Mouse (Mus musculus): ENCODE data around the gene Cldn15. TPM values are rescaled to one million over a fixed set of nuclear protein-coding genes. Genes with fewer than 3 reads are reported as not detected.

The Cldn15 gene
- polyA plus RNA-seq (2016; fragmentation: Nextera tagmentation; extraction: Ambion mirVana) = 0.19 TPM in 1 of 2 replicates, not detected in the other

DNA sequence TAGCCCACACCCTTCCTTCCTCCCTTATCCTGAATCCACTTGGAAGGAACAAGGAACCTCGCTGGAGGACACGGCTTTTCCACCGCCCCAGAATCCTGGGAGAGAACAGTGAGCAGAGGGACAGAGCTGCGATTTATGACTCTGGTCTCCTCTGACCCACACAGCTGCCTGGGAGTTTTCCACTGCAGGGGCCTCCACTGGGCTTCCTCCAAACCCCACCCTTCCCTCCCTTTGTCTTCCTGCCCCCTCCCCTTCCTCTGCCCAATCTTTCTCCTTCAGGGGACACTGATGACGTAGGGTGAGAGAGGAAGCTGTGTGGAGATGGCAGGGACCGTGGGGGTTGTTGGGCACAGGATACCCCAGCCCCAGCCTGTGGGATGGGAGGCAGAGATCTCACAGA, at the start of gene Cldn15:
TSS of gene Cldn15 (plus strand) at position 286 of the 400 bp plus-strand sequence.
- 88% methylated on average over 6 of the region's 6 CpGs for WGBS
- Histone ChIP-seq H3K4me3 (no peak within 1 kb of the TSS), H3K9me3 (no peaks in the 10 kb centered on the region), H3K4me2 (replicated peaks) (no peak within 1 kb of the TSS), H3K27me3 (no peaks in the 10 kb centered on the region), H3K27ac (replicated peaks) (no peak within 1 kb of the TSS), H3K36me3 (peaks cover 58% of the 10 kb centered on the region), H3K4me1 (peaks cover 12% of the 10 kb centered on the region), H3K9ac (replicated peaks) (no peak within 1 kb of the TSS)
- no peak for ATAC-seq (ENCODE audit: low FRiP score, low read depth)

DNA sequence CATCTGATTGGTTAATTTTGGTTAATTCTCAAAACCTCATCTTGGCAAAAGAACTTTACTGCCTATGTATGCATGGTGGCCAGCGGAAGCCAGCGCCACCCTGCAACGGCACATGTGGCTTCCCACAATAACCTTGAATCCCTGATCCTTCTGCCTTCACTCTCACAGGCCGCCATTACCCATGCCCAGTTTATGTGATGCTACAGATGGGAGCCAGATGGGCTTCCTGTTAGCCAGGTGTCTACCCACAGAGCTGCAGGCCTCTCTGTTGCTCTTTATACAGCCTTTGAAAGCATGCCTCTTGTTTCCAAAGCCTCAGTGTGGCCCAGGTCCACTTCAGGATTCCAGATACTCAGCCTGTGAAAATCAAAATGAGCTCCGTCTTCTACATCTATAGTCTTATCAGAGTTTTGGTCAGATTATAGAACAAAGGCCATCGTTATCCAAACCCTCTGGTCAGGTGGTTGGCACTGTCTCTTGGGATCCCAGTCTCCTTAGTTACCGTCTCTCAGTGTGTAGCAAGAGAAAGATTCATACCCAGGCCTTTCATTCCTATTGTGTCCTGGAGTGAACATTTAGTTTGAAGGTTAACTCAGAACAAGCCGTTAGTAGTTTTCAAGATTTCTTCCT, 48.7 kb upstream of the Cldn15 start:
- Histone ChIP-seq H3K36me3 (peaks cover 13% of the 10 kb centered on the region), H3K4me1 (peaks cover 8% of the 10 kb centered on the region), H3K27ac (replicated peaks) (no peak overlapping the region), H3K27me3 (no peaks in the 10 kb centered on the region), H3K4me2 (replicated peaks) (no peak overlapping the region), H3K9me3 (no peaks in the 10 kb centered on the region), H3K9ac (replicated peaks) (no peak overlapping the region), H3K4me3 (no peak overlapping the region)
- no peak for ATAC-seq (ENCODE audit: low FRiP score, low read depth)
- WGBS = 93% methylated on average over 8 of the region's 8 CpGs

DNA sequence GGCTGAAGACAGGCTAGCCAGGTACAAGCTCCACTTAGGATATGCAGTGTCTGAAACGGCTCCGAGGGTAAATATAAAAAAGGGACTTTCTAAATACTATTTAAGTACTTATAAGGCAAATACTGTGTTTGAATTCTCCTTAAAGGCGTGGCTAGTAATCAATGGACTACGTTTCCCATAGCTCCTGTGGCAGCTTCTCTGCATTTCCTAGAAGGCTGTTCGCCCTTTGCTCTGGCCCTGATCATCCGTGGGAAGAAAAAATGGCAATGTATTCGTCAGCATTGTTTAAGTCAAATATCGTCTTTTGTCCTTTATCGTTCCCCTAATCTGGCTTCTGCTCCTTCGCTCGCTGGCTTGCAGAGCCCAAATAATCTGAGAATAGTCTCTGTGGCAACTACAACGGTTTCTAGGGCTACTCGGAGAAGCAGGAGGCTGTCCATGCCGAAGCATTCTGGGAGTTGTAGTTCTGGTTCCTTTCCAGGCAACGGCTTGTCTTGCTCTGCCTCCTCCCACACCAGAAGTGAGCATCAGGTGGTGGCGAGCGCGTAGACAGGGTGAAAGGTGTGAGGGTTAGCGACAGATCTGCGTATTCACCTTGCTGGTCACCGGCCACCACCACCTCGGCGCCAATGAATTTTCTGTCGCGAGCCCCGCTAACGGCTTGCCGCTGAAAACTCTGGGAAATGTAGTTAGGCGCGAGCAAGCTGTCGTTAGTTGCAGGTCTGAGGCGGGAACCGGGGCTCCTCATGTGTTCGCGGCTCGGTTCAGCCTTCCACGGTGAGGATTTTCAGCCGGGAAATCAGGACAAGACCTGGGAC, 47.6 kb upstream of the Cldn15 start:
- no peaks in the 10 kb centered on the region for H3K27me3 ChIP-seq
- peak overlapping the region; percentile 73 for H3K9ac ChIP-seq (replicated peaks)
- peak; percentile 87 for ATAC-seq (ENCODE audit: low FRiP score, low read depth)
- H3K9me3 ChIP-seq = no peaks in the 10 kb centered on the region
- 3% methylated on average over 38 of the region's 38 CpGs for WGBS
- H3K4me2 ChIP-seq (replicated peaks) = peak overlapping the region; percentile 83
- no peak overlapping the region for H3K27ac ChIP-seq (replicated peaks)
- H3K36me3 ChIP-seq = 0 out of 2 replicates have a peak, but pooled peaks cover 2% of the 10 kb centered on the region
- peak overlapping the region; percentile 61 for H3K4me3 ChIP-seq
- H3K4me1 ChIP-seq = peaks cover 8% of the 10 kb centered on the region

DNA sequence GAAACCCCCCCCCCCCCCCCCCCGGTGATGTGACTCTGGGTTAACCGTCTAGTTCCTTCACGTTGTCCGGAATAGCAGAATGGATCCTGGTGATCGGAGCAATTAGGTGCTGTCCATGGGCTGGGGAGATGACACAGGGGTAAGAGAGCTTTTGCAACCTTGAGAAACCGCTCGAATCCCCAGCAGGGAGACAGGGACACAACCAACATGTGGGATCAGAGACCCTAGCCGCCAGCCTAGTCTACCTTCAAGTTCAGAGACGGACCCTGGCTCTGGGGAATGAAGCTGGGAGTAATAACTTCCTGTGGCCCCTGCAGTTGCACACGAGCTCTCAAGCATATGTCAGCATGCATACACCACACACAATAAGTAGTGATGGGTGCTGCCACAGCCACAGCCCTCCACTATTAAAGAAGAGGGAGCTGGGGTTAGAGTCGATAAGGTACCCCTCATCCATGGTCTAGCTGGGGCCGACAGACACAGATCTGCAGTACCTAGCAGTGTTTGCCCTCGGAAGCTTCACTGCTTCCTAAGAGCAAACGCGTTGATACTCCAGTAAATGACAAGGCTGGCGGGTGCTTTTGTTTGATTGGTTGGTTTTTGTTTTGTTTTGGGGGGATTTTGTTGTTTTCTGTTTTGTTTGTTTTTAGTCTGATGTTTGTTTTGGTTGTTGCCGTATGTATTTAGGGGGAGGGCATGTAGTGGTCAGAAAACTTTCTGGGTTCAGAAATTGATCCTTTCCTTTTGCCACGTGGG, 46.7 kb upstream of the Cldn15 start:
- H3K27ac ChIP-seq (replicated peaks) = no peak overlapping the region
- peaks cover 8% of the 10 kb centered on the region for H3K4me1 ChIP-seq
- H3K36me3 ChIP-seq = no peaks in the 10 kb centered on the region
- H3K9ac ChIP-seq (replicated peaks) = peak overlapping the region; percentile 73
- H3K9me3 ChIP-seq = no peaks in the 10 kb centered on the region
- 28% methylated on average over 17 of the region's 18 CpGs for WGBS
- H3K4me2 ChIP-seq (replicated peaks) = peak overlapping the region; percentile 83
- H3K4me3 ChIP-seq = peak overlapping the region; percentile 61
- peak; percentile 53 for ATAC-seq (ENCODE audit: low FRiP score, low read depth)
- H3K27me3 ChIP-seq = no peaks in the 10 kb centered on the region

DNA sequence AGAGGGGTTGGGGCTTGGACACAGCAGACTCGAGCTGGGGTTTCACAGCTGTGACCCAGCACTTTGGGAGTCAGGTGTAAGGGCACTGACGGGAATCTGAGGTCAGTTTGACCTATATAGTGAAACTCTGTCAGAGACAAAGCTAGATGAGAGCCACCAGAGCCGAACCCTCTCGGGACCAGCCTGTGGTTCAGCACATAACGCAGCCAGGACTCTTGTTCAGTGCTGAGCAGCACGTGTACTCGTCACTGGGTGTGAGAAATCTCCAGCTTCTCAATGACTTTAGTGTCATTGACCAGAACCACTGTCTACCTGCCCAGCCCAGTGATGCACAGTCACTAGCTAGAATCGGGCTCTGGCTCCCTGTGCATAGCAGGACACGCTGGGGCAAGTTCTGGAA, 43.6 kb upstream of the Cldn15 start:
- no peaks in the 10 kb centered on the region; the same call in 1 of the 2 replicates for H3K36me3 ChIP-seq
- no peak for ATAC-seq (ENCODE audit: low FRiP score, low read depth)
- no peaks in the 10 kb centered on the region for H3K27me3 ChIP-seq
- H3K4me2 ChIP-seq (replicated peaks) = no peak overlapping the region
- H3K27ac ChIP-seq (replicated peaks) = no peak overlapping the region
- no peak overlapping the region for H3K4me3 ChIP-seq
- H3K9ac ChIP-seq (replicated peaks) = no peak overlapping the region
- no peaks in the 10 kb centered on the region for H3K9me3 ChIP-seq
- H3K4me1 ChIP-seq = peaks cover 8% of the 10 kb centered on the region
- 87% methylated on average over 9 of the region's 9 CpGs for WGBS

DNA sequence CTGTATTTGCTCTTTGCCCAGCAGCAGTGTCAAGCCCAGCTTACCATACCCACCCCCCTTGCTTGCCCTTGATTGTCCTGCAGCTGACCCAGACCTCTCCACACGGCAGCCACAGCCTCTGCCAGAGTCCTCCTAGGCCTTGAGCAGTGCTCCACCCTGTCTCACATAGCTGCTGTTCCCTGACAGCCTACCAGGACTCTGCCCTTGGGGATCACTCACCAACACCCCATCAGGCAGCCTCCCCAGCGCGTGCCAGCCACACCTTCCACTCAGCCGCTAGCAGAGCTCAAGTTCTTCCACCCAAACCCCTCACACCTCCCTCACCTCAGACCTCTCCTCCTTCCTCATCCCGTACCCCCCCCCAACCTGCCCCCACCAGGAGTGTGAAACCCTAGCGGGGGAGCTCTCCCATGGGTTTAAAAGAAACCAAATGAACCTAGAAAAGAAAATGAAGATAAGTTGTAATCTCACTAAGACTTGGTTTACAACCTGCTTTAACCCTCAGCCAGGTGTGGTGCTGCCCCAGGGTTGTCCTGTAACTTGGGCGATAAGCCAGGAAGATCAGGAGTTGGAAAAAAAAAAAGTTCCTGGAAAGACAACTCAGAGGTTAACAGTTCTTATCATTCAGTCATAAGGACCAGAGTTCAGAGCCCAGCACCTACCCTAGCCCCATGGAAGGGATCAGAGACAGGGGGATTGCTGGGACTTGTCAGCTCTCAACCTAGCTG, 42.5 kb upstream of the Cldn15 start:
- WGBS = 78% methylated on average over 7 of the region's 7 CpGs
- no peaks in the 10 kb centered on the region for H3K9me3 ChIP-seq
- no peak overlapping the region for H3K4me3 ChIP-seq
- ATAC-seq (ENCODE audit: low FRiP score, low read depth) = no peak
- no peak overlapping the region for H3K9ac ChIP-seq (replicated peaks)
- H3K4me2 ChIP-seq (replicated peaks) = no peak overlapping the region
- H3K4me1 ChIP-seq = peaks cover 8% of the 10 kb centered on the region
- no peaks in the 10 kb centered on the region for H3K27me3 ChIP-seq
- H3K36me3 ChIP-seq = no peaks in the 10 kb centered on the region; the same call in 1 of the 2 replicates
- H3K27ac ChIP-seq (replicated peaks) = no peak overlapping the region

DNA sequence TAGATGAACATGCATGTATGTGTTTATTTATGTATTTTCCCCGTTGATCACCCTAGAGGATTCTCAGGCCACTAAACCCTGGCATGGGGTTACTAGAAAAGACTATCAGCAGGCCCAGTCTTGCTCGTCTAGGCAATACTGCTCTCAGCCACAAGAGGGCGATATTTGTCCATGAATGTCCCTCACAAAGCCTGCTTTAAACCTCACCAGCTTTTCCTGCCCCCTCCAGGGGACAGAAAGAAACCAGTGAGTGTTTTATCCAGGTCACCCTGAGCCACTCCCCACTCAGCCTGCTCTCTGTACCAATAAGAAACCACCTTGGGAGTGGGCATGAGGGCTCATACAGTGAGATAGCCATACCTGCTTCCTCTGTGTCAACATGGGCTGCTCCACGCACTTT, 37.3 kb upstream of the Cldn15 start:
- H3K27ac ChIP-seq (replicated peaks) = no peak overlapping the region

DNA sequence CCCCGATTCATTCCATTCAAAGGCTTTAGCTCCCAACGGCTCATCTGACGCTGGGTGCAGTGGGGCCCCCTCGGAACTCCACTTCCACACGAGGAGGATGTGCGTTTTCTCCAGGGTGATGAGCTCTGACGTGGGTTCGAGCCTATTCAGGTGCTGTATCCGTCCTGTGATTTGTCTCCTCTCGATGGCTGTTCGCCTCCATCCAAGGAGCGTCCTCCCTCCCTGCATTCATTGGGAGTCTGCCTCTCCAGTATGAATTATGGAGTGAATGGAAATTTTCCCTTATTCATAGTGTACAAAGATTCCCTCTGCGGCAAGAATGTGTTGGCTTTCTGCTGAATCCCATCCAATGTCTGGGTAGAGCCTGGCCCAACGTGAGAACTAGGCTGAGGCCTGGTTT, 34.5 kb upstream of the Cldn15 start:
- no peak overlapping the region for H3K27ac ChIP-seq (replicated peaks)
- no peak overlapping the region for H3K9ac ChIP-seq (replicated peaks)
- H3K4me3 ChIP-seq = no peak overlapping the region
- no peak for ATAC-seq (ENCODE audit: low FRiP score, low read depth)
- no peaks in the 10 kb centered on the region for H3K27me3 ChIP-seq
- H3K9me3 ChIP-seq = no peaks in the 10 kb centered on the region
- 0 out of 2 replicates have a peak, but pooled peaks cover 3% of the 10 kb centered on the region for H3K4me1 ChIP-seq
- H3K4me2 ChIP-seq (replicated peaks) = no peak overlapping the region
- 83% methylated on average over 14 of the region's 14 CpGs for WGBS
- H3K36me3 ChIP-seq = no peaks in the 10 kb centered on the region; the same call in 1 of the 2 replicates

More for the DNA sequence above, 37.3 kb upstream of the Cldn15 start:
- Histone ChIP-seq H3K9ac (replicated peaks) (no peak overlapping the region), H3K4me2 (replicated peaks) (no peak overlapping the region), H3K9me3 (no peaks in the 10 kb centered on the region), H3K27me3 (no peaks in the 10 kb centered on the region), H3K4me3 (no peak overlapping the region), H3K4me1 (0 out of 2 replicates have a peak, but pooled peaks cover 3% of the 10 kb centered on the region), H3K36me3 (no peaks in the 10 kb centered on the region; the same call in 1 of the 2 replicates)
- peak; percentile 63 for ATAC-seq (ENCODE audit: low FRiP score, low read depth)
- WGBS = 22% methylated on average over 4 of the region's 4 CpGs

DNA sequence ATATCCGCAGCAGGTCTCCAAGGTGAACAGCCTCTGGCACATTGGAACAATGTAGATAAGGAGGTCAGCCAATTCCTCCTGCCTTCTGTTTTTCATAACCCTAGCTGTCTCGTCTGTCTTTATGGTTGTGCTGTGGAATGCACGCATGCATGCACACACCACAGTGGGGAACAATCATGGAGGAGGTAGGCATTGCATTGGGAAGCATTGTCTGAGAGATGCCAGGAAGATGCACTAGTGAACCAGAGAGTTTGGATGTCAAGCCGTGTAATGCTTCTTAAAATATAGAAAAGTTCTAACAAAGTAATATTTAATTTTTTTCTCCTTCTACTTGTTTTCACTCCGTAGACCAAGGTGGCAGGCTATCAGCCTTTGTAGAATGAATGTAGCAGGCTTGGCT, 33.5 kb upstream of the Cldn15 start:
- H3K4me2 ChIP-seq (replicated peaks) = no peak overlapping the region
- no peak overlapping the region for H3K9ac ChIP-seq (replicated peaks)
- no peaks in the 10 kb centered on the region for H3K27me3 ChIP-seq
- no peak for ATAC-seq (ENCODE audit: low FRiP score, low read depth)
- H3K36me3 ChIP-seq = no peaks in the 10 kb centered on the region
- H3K4me1 ChIP-seq = 0 out of 2 replicates have a peak, but pooled peaks cover 3% of the 10 kb centered on the region
- H3K27ac ChIP-seq (replicated peaks) = no peak overlapping the region
- H3K4me3 ChIP-seq = no peak overlapping the region
- H3K9me3 ChIP-seq = no peaks in the 10 kb centered on the region
- WGBS = 80% methylated on average over 5 of the region's 5 CpGs

DNA sequence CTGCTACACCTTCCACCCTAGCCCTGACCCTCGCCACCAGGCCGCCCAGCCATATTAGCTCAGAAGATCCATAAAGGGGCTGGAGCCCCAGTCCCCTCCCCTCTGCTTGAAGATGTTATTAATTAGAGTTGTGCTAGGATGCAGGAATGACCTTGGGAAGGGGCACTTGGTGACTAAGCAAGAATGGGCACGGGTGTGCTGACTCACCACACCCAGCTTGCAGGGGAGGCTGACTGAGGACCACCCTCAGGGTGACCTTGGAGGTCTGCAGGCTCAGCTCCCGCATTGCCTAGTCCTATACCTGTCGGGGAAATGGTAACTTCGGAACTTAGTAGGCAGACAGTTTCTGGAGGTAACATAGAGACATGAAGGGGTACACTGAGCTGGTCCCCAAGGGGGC, 32.5 kb upstream of the Cldn15 start:
- H3K4me2 ChIP-seq (replicated peaks) = no peak overlapping the region
- no peak overlapping the region for H3K4me3 ChIP-seq
- no peaks in the 10 kb centered on the region for H3K9me3 ChIP-seq
- ATAC-seq (ENCODE audit: low FRiP score, low read depth) = no peak
- H3K4me1 ChIP-seq = 0 out of 2 replicates have a peak, but pooled peaks cover 3% of the 10 kb centered on the region
- H3K9ac ChIP-seq (replicated peaks) = no peak overlapping the region
- H3K27me3 ChIP-seq = no peaks in the 10 kb centered on the region
- H3K36me3 ChIP-seq = no peaks in the 10 kb centered on the region
- no peak overlapping the region for H3K27ac ChIP-seq (replicated peaks)
- 89% methylated on average over 6 of the region's 6 CpGs for WGBS

DNA sequence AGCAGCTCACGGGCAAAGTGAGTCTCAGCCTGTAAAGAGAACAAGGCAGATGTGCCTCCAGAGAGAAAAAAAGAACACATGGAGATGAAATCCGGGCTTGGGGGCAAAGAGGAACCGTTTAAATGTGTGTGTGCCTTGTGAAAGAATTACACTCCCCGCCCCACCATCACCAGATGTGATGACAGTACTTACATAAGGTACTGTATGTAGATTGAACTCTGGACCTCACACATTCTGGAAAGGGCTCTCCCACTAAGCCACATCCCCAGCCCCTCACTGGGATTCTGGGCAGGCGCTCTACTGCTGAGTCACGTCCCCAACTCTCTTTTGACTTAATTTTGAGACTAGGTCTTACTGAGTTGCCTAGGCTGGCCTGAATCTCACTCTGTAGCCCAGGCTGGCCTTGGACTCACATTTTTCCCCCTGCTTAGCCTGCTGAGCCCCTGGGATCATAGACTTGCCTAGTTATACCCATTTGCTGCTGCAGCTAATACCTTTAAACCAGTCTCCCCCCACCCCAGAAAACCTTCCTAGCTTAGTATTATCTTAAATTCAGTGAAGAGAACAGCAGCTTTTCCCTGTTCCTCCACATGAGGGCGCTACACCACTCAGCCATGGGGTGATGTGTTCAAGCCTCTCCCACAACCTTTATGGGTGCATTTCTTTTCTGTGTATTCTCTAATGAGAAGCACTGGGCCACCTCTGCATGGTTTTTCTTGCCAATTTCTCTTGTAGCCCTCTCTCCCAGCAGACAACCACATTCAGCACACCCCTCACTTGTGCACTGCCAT, 30.3 kb upstream of the Cldn15 start:
- H3K4me2 ChIP-seq (replicated peaks) = no peak overlapping the region
- H3K9ac ChIP-seq (replicated peaks) = no peak overlapping the region
- H3K27me3 ChIP-seq = no peaks in the 10 kb centered on the region
- ATAC-seq (ENCODE audit: low FRiP score, low read depth) = no peak
- H3K36me3 ChIP-seq = no peaks in the 10 kb centered on the region
- H3K4me3 ChIP-seq = no peak overlapping the region
- no peaks in the 10 kb centered on the region for H3K4me1 ChIP-seq
- WGBS = 71% methylated on average over 7 of the region's 7 CpGs
- no peak overlapping the region for H3K27ac ChIP-seq (replicated peaks)
- no peaks in the 10 kb centered on the region for H3K9me3 ChIP-seq

All from midbrain, embryonic 12.5 days (tissue).